Mouse (Mus musculus) lung, postnatal 10 days (tissue): ENCODE measurements around the gene Raf1.

Experiments
- DNase-seq: peaks from one replicate; pipeline ENCODE4 v3.0.0; 2021

The Raf1 gene

DNA sequence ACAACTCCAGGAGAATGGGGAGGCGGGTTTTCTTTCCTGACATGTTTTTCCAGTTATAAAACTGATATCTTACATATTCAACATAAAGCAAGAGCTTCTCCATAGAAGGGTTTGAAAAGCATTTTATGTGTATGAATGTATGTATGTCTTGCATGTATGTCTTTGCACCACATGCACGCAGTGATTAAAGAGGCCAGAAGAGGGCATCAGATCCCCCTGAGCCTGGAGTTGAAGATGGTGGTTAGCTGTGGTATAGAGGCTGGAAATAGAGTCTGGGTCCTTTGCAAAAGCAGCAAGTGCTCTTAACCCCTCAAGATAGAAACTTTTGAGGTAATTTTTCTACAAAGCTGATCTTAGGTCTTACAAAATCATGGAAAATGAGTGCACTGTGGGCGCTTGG, 67.3 kb downstream of the Raf1 start:
- peak; percentile 24 for DNase-seq

DNA sequence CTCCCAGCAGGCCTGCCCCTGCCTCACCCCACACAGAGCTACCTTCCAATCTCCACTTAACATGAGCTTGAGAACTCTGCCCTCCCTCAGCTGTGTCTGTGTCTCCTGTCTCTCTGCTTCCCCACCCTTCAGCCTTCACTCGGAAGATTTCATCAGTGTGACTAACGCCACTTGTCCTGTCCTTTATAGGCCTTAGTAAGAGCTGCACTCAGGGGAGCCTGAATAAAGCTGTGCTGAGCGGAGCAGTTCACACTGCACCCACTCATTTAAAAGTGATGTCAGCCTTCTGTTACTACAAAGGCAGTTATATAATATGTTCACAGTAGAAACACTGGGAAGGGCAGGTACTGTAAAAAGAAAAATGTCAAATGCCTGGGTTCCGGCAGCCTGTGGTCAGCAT, 69.0 kb downstream of the Raf1 start:
- DNase-seq: no peak

DNA sequence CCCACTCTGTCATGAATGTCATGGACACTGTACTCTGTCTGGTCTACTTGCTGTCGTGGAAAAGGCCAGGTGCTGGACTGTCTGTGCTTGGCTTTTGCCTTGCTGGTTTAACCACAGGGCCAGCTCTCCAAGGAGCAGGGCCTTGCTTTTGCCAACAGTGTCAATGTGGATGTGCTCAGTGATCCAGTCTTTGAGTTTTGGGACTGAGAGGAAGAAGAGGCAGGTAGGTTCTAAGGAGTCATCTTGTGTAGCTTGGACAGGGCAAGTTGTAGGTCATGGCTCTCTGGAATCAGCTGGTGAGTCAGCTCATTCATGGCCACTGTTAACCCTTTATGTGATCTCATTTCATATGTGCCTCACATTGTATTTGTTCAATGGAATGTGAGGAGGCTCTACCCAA, 70.0 kb downstream of the Raf1 start:
- DNase-seq: no peak

DNA sequence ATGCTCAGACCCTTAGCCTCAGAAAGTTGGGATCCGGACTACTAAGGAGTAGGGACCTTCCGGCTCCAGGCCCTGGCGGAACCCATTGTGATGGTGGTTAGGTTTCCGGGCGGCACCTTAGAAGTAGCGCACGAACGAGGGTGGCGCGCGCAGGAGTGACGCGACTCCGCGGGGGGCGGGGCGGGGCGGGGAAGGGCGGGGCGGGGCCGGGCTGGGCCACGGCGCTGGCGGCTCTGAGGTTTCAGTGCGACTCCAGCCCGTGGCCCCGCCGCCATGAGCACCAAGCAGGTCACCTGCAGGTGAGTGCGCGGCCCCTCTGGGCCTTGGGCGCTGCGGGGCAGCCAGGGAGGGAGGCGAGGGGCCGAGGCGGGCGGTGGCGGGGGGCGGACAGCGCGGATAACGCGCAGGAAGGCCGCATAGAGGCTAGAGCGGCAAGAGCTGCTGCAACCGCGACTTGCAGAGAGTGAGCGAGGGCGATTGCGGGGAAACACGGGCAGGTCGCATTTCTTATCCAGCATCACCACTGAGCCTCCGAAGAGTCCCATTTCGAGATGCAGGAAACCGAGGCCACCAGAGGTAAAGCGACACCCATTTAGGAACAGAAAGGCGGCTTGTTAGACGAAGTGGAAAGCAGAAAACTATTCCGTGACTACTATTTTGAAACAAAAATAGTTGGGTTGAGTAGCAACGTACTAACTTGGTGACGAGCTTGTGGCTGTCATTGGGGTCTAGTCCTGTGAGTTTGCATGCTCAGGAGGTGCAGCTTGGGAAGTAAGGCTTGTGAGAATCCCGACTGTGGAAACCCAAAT, 74.5 kb downstream of the Raf1 start, which contains the start of gene Mkrn2:
TSS of gene Mkrn2 (plus strand) at position 188 of the 809 bp plus-strand sequence.
- peak; percentile 91 for DNase-seq

DNA sequence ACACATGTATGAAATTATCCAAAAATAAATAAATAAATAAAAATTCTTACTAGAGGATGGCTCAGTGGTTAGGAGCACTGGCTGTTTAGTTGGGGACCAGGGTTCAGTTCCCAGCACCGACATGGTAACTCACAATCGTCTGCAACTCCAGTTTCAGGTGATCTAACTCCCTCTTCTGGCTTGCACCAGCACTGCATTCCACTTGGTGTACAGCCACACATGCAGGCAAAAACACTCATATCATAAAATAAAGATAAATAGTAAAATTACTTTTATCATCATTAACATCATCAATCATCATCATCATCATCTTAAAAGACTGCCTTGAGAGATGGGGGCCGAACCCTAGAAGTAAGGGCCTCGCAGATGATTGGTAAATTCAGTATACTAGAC, 75.1 kb downstream of the Raf1 start:
- peak; percentile 24 for DNase-seq

DNA sequence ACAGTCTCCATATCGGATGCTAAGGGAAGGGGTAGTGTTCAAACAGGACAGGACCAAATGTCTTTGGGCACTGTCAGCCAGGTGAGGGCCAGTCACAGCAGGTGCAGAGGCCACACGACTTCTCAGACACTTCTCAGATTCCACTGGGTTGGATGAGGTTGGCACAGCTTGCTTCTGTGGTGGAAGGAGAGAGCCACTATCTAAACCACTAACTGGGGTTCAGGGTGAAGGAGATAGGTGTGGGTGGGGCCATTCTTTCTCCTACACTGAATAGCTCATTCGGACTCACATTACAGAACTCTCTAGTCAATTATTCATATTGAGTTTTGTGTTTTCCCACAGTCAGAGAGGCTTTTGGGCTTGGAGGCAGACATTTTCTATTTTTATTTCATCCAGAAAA, 80.8 kb downstream of the Raf1 start:
- DNase-seq: no peak

DNA sequence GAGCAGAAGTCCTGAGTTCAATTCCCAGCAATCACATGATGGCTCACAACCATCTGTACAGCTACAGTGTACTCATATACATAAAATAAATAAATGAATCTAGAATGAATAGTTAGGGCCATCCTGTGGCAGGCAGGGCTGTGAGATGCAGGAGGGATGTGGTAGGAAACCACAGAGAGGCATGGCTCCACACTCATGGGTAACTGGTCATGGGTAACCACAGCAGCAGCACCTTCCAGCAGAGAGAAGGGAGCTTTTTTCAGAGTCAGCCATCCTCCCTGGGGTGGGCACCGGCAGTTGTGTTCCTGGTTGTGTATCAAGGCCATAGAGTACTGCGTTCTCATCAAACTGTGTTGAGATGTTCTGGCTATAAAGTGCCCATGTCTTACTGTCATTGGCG, 82.0 kb downstream of the Raf1 start:
- DNase-seq: no peak

DNA sequence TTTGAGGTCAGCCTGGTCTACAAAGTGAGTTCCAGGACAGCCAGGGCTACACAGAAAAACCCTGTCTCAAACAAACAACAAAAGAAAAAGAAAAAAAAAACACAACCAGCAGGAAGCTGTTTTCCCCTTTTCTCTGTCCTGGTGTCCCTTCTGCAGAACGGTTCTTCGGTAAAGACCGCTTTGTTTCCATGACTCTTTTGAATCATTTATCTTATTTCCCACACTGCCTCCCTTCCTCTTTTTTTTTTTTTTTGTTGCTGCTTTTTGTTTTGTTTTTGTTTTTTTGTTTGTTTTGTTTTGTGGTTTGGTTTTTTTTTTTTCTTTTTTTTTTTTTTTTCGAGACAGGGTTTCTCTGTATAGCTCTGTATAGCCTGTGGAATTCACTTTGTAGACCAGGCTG, 83.2 kb downstream of the Raf1 start:
- DNase-seq: no peak

DNA sequence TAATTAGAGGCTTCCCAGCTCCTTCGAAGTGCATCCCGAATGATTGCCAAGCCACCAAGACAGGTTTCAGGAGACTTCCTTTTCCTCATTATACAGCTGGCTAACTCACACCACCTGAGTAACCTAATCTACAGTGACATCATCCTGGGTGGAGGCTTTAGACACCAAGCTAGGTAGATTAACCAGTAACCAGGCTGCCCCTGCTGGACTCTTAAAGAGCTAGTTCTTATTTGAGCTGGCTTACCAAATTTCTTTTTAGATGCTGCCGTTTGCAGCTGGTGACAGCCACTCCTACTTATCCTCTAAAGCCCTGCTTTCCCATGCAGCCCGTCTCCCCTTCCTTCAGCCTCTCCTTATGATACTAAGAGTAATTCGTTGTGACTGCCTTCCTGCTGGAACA, 84.0 kb downstream of the Raf1 start, which contains the start of gene Mkrn2os:
TSS of gene Mkrn2os (minus strand) at position 119 of the 400 bp plus-strand sequence.
- DNase-seq: no peak

DNA sequence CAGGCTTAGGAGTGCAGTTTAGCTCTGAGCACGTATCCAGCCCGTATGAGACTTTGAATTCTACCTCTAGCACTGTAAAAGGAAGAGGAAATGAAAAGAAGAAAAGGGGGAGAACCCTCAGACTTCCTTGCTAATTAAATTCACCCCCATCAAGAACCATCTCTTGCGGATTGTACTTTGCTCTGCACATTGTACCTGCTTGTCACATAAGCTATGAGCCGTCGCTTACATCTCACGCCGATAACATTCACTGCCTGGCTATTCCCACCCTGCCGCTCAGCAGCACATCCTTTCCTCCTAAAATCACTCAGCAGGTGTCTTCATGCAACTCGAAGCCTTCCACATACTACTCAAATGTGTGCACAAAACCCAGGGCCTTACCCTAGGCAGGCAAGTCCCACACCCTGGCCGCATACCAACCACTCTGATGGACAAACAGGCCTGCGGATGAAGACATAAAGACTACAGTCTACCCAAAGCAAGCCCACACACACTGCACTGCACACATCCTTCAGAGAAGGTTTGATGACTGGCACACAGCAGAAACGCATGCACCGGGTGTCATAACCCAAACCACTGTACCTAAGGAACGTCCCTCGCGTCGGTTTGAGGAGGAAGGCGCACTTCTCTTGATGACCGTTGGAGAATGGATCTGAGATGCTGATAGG, 84.6 kb downstream of the Raf1 start:
- DNase-seq: no peak

DNA sequence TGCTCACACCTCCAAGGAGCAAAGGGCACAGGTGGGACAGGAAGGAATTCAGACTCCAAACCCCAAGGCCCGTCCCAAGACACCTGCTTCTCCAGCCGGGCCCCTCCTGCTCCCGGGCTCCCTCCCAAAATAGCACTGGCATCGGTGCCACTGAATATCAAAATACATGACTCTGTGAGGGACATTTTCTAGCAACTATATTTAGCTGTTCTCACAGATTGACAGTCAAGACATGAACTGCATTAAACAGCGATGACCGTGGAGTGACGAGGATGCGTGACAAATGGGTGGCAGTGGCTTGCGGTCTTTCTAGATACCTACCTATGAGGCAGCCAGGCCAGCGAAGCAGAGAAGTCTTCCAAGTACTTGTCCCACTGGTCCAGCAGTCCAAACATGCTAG, 90.1 kb downstream of the Raf1 start:
- DNase-seq: no peak

DNA sequence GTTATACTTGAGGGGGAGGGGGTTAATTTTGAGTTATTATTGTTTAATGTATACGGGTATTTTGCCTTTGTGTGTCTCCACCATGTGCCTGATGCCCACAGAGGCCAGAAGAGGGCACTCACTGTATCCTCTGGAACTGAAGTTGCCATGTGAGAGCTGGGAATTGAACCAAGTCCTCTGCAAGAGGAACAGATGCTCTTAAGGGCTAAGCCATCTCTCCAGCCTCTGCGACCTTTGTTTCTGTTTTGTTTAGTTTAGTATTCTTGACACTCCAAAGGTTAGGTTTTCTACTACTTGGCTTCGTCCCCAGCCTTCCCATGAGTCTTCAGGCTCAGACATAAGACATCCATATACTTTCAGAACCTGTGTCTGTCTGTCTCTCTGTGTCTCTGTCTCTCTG, 92.3 kb downstream of the Raf1 start:
- DNase-seq: no peak

DNA sequence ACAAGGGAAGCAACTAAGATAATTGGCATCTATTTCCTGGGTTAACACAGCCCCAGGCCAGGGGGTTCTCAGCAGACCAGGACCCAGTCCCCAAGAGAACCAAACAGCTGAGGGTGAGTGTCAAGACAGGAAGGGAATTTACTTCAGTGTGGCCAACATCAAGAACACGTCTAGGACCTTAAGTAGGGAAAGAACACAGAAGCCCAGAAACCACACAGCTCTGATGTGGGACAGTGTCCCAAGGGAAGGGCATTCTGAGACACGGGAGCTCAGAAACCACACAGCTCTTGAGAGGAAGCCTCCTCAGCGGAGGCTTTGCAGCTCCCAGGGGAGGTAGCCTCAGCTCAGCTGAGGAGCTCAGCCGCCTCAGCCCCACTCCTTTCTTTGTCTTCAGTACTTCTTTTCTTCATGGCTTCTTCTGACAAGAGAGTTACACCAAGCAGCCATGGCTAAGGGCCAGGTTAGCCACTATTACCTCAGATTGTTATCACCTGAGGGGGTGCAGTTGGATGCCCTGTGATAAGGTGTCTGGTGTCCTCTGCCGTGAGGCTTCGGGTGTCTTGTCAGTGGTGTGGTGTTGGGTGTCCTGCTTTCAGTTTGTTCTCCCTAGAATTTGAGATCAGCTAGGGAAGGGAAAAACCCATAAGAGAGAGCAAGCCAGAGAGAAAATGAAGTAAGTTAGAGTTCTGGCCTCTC, 92.9 kb downstream of the Raf1 start:
- no peak for DNase-seq

DNA sequence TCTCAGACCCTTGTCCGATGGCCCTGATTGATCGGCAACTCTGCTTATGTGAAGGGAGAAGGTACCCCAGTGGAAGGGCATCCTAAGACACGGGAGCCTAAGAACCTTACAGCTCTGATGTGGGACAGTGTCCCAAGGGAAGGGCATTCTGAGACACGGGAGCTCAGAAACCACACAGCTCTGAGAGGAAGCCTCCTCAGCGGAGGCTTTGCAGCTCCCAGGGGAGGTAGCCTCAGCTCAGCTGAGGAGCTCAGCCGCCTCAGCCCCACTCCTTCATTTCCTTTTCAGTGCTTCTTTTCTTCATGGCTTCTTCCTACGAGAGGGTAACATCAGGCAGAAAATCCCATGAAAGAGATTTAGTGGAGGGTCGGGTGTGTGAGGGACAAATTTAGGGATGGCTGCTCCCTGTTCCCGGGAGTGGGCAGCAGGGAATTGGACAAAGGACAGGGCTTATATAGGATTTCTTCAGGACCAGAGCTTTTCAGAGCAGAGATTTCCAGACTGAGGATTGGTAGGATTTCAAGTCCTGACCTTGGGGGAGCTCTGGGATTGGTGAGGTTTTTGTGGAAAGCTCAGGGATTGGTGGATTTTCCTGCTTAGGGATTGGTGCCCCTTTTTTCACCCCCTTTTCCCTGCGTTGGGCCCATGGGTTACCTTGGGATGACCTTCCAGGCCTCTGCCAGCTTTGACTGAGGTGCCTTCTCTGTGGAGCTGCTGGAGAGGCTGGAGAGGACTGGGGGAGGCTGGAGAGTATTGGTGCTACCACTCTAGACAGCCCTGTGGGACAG, 93.9 kb downstream of the Raf1 start:
- no peak for DNase-seq

DNA sequence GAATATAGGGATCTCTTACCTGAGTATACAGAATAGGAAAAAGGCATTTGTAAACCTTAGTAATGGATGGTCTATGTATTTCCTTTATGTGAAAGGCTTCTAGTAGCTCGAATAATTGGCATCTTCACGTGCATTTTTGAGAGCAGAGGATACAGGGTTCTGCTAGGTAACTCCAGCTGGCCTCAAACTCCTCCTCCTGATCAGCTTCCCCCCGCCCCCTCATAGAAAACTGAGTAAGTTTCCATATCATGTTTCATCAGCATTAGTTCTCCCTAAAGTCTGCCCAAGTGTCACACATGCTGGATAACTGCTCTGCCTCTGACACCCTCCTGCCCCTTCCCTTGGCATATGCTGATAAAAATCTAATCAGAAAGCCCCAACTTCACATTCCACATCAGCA, 95.6 kb downstream of the Raf1 start:
- DNase-seq: no peak

DNA sequence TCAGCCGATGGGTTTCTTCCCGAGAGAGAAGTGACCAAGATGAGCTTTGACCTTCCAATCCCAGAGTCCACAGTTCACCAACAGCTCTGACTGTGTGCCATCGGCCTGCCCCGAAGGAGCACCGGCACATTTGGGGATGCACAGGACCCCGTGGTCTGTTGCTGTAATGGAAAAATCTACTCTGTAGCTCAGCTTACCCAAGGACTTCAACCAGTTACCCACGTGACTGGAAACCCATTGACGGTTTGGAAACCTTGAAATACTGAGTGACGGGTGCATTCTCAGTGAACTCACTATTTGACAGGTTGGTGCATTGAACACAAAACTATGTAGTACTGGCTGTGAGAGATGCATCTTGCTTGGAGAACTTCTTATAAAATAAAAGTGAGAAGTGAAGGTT, 98.5 kb downstream of the Raf1 start:
- no peak for DNase-seq

DNA sequence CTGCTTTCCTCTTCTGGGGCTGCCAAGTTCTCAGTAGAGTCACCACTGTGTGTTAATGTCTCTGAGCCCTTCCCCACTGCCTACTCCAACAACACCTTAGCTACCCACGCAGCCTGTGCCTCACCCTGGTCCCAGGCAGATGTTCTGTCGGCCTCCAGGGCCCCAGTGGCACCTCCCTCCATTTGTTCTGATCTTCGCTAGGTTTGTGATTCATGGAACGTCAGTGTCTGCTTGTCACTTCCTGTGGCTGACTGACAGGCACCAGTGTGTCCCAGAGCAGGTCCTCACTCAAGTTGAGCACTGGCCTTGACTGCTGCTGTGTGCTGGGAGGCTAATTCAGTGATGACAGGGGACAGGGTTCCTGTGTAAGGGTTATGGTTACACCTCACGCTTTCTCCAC, 99.0 kb downstream of the Raf1 start:
- no peak for DNase-seq

DNA sequence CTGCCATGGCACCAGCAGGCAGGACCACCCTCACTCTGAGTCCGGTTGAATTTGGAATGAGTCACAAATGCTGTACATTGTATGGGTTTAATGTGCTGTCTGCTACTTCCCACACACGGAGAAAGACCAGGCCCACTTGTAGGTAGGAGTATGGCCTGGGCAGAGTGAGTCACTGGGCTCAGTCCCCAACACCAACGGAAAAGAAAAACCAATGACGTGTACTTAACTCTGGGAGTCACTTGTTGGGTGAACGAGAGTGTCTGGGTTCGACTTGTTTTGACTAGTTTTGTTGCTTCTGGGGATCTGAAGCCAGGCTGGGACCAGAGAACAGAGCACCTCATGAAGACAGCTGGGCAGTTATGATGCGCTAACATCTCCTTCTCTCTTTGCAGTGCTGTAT, 102.3 kb downstream of the Raf1 start:
- no peak for DNase-seq
